Mouse (Mus musculus) midbrain, embryonic 12.5 days (tissue): ENCODE measurements around the gene Cwc25. TPM values are rescaled to one million over a fixed set of nuclear protein-coding genes. Genes with fewer than 3 reads are reported as not detected.
"Not testable (repeated sequence)": the region's sequence is repeated elsewhere in the genome, so short reads cannot be mapped to it uniquely, and the experiment has no call there.

Experiments used
- ATAC-seq: fragments of 200-750 bp; cut with Nextera tagmentation; 2 replicates; pipeline ENCODE4 v1.8.0; 2017; ENCODE audit warnings: low read depth, moderate TSS enrichment, moderate library complexity; ENCODE audit not compliant: low FRiP score
- H3K27ac ChIP-seq: fragments of 300-500 bp; sonication (generic); replicated peaks from 2 replicates; pipeline ENCODE4 v1.5.1; 2016; ENCODE audit warnings: mild to moderate bottlenecking
- H3K27me3 ChIP-seq: fragments of 300-500 bp; sonication (generic); 2 replicates; pipeline ENCODE4 v1.6.1; 2016; ENCODE audit warnings: mild to moderate bottlenecking
- H3K36me3 ChIP-seq: fragments of 300-500 bp; sonication (generic); 2 replicates; pipeline ENCODE4 v1.6.1; 2016
- H3K4me1 ChIP-seq: fragments of 300-500 bp; sonication (generic); 2 replicates; pipeline ENCODE4 v1.6.1; 2016
- H3K4me2 ChIP-seq: fragments of 300-500 bp; sonication (generic); replicated peaks from 2 replicates; pipeline ENCODE4 v1.6.1; 2016; ENCODE audit warnings: mild to moderate bottlenecking, moderate library complexity
- H3K4me3 ChIP-seq: fragments of 300-500 bp; sonication (generic); 2 replicates; pipeline ENCODE4 v1.5.1; 2016; ENCODE audit warnings: mild to moderate bottlenecking
- H3K9ac ChIP-seq: fragments of 300-500 bp; sonication (generic); replicated peaks from 2 replicates; pipeline ENCODE4 v1.6.1; 2016; ENCODE audit warnings: mild to moderate bottlenecking, moderate library complexity
- H3K9me3 ChIP-seq: fragments of 300-500 bp; sonication (generic); 2 replicates; pipeline ENCODE4 v1.6.1; 2016; ENCODE audit warnings: mild to moderate bottlenecking
- WGBS: fragments of 180-500 bp; shearing (Covaris S2); methylation state at CpG from one replicate; pipeline ENCODE4 v1.1.7; 2016; 5-methylcytosine and 5-hydroxymethylcytosine counted together
- polyA plus RNA-seq: library from polyadenylated mRNA; unstranded; fragments of >200 nt; fragmentation: Nextera tagmentation; extraction: Ambion mirVana; gene quantifications from 2 replicates; pipeline ENCODE4 v1.2.1, GENCODE M21; 2016

The Cwc25 gene
- polyA plus RNA-seq, 1 experiment from 2014 or later: 22.3 TPM

DNA sequence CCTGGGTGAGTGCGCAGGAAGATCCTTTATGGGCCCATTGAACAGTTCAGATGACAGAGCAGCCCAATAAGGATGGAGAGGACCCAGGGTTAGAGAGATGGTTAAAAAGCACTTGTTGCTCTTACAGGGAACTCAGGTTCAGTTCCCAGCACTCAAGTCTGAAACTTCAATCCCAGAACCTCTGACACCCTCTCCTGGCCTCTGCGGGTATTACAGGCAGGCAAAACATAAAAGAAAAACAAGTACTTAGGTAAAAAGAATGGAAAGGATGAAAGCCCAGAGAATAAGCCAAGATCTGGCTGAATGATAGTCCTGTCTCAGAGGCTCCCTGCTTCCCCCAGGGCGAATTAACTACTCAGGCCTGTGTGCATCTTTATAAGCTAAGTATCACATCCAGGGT, 27.2 kb downstream of the Cwc25 start:
- H3K4me2 ChIP-seq: no peak overlapping the region
- H3K9ac ChIP-seq: no peak overlapping the region
- H3K27me3 ChIP-seq: no peaks in the 10 kb centered on the region
- no peaks in the 10 kb centered on the region for H3K9me3 ChIP-seq
- H3K4me3 ChIP-seq: no peak overlapping the region
- H3K27ac ChIP-seq: no peak overlapping the region
- WGBS: 90% methylated on average over 3 of the region's 3 CpGs
- no peaks in the 10 kb centered on the region for H3K36me3 ChIP-seq
- ATAC-seq: no peak
- H3K4me1 ChIP-seq: peaks cover 24% of the 10 kb centered on the region

- H3K9me3 ChIP-seq: no peaks in the 10 kb centered on the region
- H3K9ac ChIP-seq: no peak overlapping the region
- ATAC-seq: no peak
- peaks cover 21% of the 10 kb centered on the region for H3K4me1 ChIP-seq
- H3K27me3 ChIP-seq: no peaks in the 10 kb centered on the region
- H3K4me3 ChIP-seq: no peak overlapping the region
- H3K27ac ChIP-seq: no peak overlapping the region
- H3K4me2 ChIP-seq: no peak overlapping the region
- H3K36me3 ChIP-seq: no peaks in the 10 kb centered on the region
- WGBS: 70% methylated on average over 6 of the region's 6 CpGs
Observed at GRCm38 (mm10) chr11:97738703-97739102, 27.7 kb downstream of the Cwc25 start.

GRCm38 (mm10) chr11:97737600-97737999, 28.8 kb downstream of the Cwc25 start:
- Histone ChIP-seq H3K27me3 (no peaks in the 10 kb centered on the region), H3K4me2 (no peak overlapping the region), H3K27ac (no peak overlapping the region), H3K4me3 (no peak overlapping the region), H3K4me1 (peaks cover 10% of the 10 kb centered on the region), H3K36me3 (no peaks in the 10 kb centered on the region), H3K9me3 (no peaks in the 10 kb centered on the region), H3K9ac (no peak overlapping the region)
- WGBS: 82% methylated on average over 4 of the region's 4 CpGs
- no peak for ATAC-seq

DNA sequence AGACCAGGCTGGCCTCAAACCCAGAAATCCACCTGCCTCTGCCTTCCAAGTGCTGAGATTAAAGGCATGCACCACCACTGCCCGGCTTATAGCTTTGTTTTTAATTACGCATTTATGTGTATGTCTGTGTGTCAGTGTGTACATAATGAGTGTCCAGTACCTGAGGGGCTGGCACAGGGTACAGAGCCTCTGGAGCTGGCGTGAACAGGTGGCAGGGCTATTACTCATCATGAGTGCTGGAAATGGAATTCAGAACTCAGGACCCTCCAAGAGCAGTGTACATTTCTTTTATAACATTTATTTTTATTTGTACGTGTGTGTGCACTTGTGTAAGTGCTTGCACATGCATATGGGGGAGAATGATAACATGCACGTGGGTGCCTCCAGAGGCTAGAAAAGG, 29.7 kb downstream of the Cwc25 start:
- no peak overlapping the region for H3K4me2 ChIP-seq
- H3K27ac ChIP-seq: no peak overlapping the region
- ATAC-seq: no peak
- no peaks in the 10 kb centered on the region for H3K27me3 ChIP-seq
- H3K4me1 ChIP-seq: peaks cover 4% of the 10 kb centered on the region; the same call in 1 of the 2 replicates
- no peaks in the 10 kb centered on the region for H3K9me3 ChIP-seq
- H3K9ac ChIP-seq: no peak overlapping the region
- WGBS: 91% methylated on average over 5 of the region's 5 CpGs
- peaks cover 6% of the 10 kb centered on the region; the same call in 1 of the 2 replicates for H3K36me3 ChIP-seq
- no peak overlapping the region for H3K4me3 ChIP-seq

DNA sequence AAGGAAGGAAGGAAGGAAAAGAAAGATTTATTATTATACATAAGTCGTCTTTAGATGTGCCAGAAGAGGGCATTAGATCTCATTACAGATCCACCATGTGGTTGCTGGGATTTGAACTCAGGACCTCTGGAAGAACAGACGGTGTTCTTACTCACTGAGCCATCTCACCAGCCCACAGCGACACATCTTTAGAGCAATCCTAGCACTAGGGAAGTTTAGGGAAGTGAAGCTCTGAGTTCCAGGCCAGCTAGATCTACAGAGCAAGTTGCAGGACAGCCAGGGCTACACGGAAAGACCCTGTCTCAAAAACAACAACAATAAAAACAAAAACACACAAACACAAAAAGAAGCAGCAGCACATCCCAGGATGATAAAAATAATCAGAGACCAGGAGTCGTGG, 31.5 kb downstream of the Cwc25 start:
- peaks cover 21% of the 10 kb centered on the region for H3K36me3 ChIP-seq
- H3K9ac ChIP-seq, H3K27ac ChIP-seq, H3K4me2 ChIP-seq, H3K9me3 ChIP-seq, ATAC-seq, H3K4me1 ChIP-seq, H3K4me3 ChIP-seq, H3K27me3 ChIP-seq: not testable (repeated sequence)
- WGBS: 89% methylated on average over 5 of the region's 5 CpGs

DNA sequence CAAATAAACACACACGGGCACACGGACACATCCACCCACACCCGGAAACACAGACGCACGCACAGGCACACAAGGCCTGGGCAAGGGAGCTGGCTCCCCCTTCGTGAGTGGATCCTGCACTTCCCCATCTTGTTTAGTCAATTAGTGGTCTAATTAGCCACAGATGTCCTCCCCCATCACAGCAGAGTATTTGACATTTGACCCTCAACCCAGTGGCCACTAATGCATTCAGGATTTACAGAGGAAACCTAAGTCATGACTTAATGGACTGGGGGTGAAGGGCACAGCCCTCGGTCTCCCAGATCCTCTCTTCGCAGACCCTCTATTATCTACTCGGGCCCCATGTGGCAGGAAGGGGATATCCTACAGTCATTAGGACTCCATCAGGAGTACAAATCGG, 32.7 kb downstream of the Cwc25 start:
- Histone ChIP-seq H3K9me3 (no peaks in the 10 kb centered on the region), H3K27ac (no peak overlapping the region), H3K4me2 (no peak overlapping the region), H3K4me1 (no peaks in the 10 kb centered on the region), H3K36me3 (peaks cover 32% of the 10 kb centered on the region), H3K27me3 (no peaks in the 10 kb centered on the region), H3K9ac (no peak overlapping the region), H3K4me3 (no peak overlapping the region)
- 56% methylated on average over 10 of the region's 10 CpGs for WGBS
- no peak for ATAC-seq

DNA sequence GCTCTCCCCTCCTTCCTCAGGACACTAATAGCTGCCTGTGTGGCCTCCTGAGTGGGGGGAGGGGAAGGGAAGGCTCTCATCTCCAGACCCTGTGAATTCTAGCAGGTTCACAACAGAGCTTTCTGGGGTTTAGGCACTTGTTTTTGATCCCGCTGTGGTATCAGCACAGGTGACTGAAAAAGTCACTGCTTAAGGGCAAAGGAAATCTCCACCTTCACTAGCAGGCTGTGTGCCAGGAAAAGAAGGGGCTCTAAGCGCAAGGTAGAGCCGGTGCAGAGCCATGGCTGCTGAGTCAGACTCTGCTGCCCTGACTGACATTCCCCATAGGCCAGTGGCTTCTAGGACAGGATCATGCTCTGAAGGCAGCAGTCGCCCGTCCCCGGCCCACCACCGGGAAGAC, 37.6 kb downstream of the Cwc25 start:
- Histone ChIP-seq H3K36me3 (peaks cover 80% of the 10 kb centered on the region), H3K4me3 (no peak overlapping the region), H3K27ac (no peak overlapping the region), H3K27me3 (no peaks in the 10 kb centered on the region), H3K9ac (no peak overlapping the region), H3K4me2 (no peak overlapping the region), H3K4me1 (no peaks in the 10 kb centered on the region), H3K9me3 (no peaks in the 10 kb centered on the region)
- 84% methylated on average over 7 of the region's 7 CpGs for WGBS
- no peak for ATAC-seq

DNA sequence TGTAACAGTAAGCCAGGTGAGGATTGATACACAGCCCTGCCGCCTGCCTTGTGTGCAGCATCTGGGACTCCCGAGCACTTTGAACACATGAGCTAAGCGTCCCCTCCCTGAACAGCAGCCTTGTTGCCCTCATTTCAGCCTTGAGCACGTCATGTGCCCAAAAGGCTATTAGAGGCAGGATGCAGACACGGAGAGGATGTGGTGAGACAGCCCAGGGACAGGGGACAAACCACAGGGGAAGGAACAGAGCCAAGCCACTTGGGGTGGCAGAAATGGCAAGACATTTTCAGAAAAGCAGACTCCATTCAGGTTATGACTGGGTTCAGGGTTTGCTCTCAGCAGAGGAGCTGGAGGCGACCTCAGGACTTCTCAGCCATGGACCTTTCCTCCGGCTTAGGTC, 38.0 kb downstream of the Cwc25 start:
- no peaks in the 10 kb centered on the region for H3K9me3 ChIP-seq
- no peaks in the 10 kb centered on the region for H3K4me1 ChIP-seq
- no peak overlapping the region for H3K4me2 ChIP-seq
- H3K36me3 ChIP-seq: peaks cover 84% of the 10 kb centered on the region
- no peaks in the 10 kb centered on the region for H3K27me3 ChIP-seq
- WGBS: 88% methylated on average over 7 of the region's 7 CpGs
- H3K4me3 ChIP-seq: no peak overlapping the region
- no peak overlapping the region for H3K27ac ChIP-seq
- no peak overlapping the region for H3K9ac ChIP-seq
- ATAC-seq: no peak

GRCm38 (mm10) chr11:97723709-97724108, 42.6 kb downstream of the Cwc25 start:
- Histone ChIP-seq H3K27me3 (no peaks in the 10 kb centered on the region), H3K9ac (no peak overlapping the region), H3K4me1 (no peaks in the 10 kb centered on the region), H3K4me2 (no peak overlapping the region), H3K36me3 (peaks cover 97% of the 10 kb centered on the region), H3K27ac (no peak overlapping the region), H3K9me3 (peaks cover 6% of the 10 kb centered on the region; the same call in 1 of the 2 replicates), H3K4me3 (no peak overlapping the region)
- no peak for ATAC-seq
- 91% methylated on average over 7 of the region's 7 CpGs for WGBS

GRCm38 (mm10) chr11:97721338-97721737, 45.0 kb downstream of the Cwc25 start:
- no peak overlapping the region for H3K4me3 ChIP-seq
- no peaks in the 10 kb centered on the region for H3K4me1 ChIP-seq
- peaks cover 92% of the 10 kb centered on the region for H3K36me3 ChIP-seq
- H3K9me3 ChIP-seq: peaks cover 6% of the 10 kb centered on the region; the same call in 1 of the 2 replicates
- H3K27me3 ChIP-seq: no peaks in the 10 kb centered on the region
- H3K27ac ChIP-seq: no peak overlapping the region
- ATAC-seq: no peak
- H3K4me2 ChIP-seq: no peak overlapping the region
- 96% methylated on average over 4 of the region's 4 CpGs for WGBS
- H3K9ac ChIP-seq: no peak overlapping the region

- H3K4me1 ChIP-seq: no peaks in the 10 kb centered on the region
- H3K4me3 ChIP-seq: no peak overlapping the region
- 89% methylated on average over 4 of the region's 4 CpGs for WGBS
- peaks cover 81% of the 10 kb centered on the region for H3K36me3 ChIP-seq
- no peaks in the 10 kb centered on the region for H3K27me3 ChIP-seq
- H3K27ac ChIP-seq: no peak overlapping the region
- H3K4me2 ChIP-seq: no peak overlapping the region
- H3K9me3 ChIP-seq: peaks cover 6% of the 10 kb centered on the region; the same call in 1 of the 2 replicates
- ATAC-seq: no peak
- H3K9ac ChIP-seq: no peak overlapping the region
Observed at GRCm38 (mm10) chr11:97719041-97719440, 47.3 kb downstream of the Cwc25 start.

DNA sequence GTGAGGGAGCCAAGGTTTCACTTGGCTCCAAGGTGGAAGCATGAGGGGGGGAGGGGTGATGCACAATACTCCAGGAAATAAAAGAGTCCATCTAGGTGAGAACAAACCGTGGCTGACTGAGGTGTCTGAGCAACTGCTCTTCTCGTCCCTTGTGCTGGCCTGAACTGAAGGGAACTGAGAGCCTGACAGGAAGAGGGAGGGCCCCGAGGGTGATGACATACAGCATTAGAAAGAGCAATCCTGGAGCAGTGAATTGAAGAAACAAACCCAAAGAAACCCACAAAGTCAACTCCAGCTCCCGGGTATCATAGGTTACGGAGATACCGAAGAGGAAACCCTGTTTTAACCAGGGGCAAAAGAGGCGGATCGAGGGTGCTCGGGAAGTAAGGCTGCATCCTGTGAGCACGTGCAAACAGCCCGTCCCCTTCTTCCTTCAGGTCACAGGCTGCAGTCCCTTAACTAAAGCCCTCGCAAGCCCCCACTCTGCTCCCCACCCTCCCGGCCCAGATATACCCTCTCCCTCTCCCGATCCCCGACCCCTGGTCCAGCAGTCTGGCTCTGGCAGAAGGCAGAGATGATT, 48.0 kb downstream of the Cwc25 start:
- H3K9me3 ChIP-seq: peaks cover 6% of the 10 kb centered on the region; the same call in 1 of the 2 replicates
- WGBS: 89% methylated on average over 15 of the region's 15 CpGs
- no peaks in the 10 kb centered on the region for H3K4me1 ChIP-seq
- no peak for ATAC-seq
- no peaks in the 10 kb centered on the region for H3K27me3 ChIP-seq
- H3K4me3 ChIP-seq: no peak overlapping the region
- no peak overlapping the region for H3K27ac ChIP-seq
- H3K4me2 ChIP-seq: no peak overlapping the region
- peaks cover 82% of the 10 kb centered on the region for H3K36me3 ChIP-seq
- H3K9ac ChIP-seq: no peak overlapping the region
